Mouse (Mus musculus): Measurements from ENCODE around the gene Cxcl12.

Gene Cxcl12

DNA sequence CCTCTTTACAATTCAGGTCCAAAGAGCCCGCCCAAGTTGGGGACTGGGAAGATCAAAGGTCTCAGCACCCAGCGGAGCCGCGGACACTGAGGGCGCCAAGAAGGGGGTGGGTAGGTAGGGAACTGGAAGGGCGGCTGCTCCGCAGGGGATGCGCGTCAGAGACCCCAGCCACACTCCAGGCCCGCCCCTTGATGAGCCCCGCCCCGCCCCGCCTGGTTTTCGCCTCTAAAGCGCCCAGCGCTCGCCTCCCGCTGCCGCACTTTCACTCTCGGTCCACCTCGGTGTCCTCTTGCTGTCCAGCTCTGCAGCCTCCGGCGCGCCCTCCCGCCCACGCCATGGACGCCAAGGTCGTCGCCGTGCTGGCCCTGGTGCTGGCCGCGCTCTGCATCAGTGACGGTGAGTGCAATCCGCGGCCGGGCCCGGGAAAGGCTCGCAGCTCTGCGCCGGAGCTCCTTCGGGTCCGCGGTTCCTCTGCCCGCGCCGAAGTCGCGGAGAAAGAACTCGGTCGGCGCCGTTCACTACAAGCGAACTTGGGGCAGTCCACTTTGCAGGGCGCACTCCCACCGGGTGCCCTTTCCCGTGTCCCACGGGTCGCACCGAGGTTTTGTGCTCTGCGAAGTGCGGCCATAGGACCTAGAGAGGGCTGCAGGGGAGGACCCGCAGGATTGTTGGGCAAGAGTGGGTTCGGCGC lies at the start of gene Cxcl12:
Gene Cxcl12, plus strand, starts transcription at position 215 of the 691 bp plus-strand sequence.
- DNase-seq, result peak; percentile 87

- DNase-seq, result no peak
Observed at GRCm38 (mm10) chr6:117122074-117122473, 46.3 kb upstream of the Cxcl12 start.

- DNase-seq, result no peak
Observed at GRCm38 (mm10) chr6:117126356-117126755, 42.0 kb upstream of the Cxcl12 start.

DNA sequence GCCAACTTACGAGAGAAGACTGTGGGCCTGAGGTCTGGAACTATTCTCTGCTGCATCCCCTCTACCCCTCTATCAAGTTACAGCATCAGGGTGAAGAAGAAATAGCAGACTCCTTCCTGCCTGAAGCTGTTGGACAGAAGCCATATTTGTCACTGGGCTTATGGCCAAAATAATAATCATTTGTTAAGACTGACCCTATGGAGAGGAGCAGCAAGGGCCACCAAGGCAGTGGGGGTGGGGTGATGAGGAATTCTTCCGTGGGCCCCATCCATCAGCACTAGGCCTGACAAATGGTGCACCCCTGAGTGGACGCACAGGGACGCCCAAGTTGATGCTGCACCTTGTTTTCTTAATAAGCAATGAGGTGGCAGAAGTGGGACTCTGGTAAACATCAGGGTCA lies 38.9 kb upstream of the Cxcl12 start:
- peak; percentile 33 for DNase-seq

DNA sequence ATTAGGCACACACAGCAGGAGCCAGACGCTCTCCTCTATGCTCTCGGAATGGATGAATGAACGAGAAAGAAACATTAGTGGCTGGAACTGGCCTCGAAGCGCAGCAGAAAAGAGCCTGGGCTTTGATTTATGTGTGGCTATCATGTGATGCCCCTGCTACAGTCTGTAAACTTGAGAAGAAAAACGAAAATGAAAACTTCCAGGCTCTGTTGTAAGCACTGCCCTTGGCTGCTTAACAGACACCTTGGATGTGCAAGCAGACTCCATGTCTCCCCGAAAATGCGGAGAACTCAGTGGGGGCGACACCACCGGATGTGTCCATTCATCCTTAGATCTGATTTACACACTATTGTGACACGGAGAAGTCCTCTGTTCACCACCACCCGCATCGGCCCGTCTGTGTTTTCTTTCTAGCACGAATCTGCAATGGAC lies 37.6 kb upstream of the Cxcl12 start:
- DNase-seq, result peak; percentile 44

DNA sequence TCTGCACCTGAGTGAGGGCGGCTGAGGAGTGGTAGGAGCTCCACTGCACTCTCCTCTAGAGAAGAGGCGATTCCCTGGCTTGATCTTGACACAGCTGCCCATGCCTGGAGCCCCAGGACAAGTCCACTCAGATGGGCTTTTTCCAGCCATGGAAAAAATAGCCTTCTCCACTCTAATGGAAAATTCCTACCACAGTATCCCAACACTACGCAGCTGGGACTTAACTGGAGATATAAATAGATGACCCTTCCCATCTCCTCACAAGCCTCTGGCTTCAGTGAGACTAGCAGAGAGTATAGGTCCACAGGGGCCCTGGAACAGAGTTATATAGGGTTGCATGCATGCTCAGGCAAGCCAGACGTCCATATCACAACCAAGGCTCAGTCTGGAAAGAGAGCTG lies 33.8 kb upstream of the Cxcl12 start:
- DNase-seq, result peak; percentile 23

- no peak for DNase-seq
Observed at GRCm38 (mm10) chr6:117137735-117138134, 30.6 kb upstream of the Cxcl12 start.

DNA sequence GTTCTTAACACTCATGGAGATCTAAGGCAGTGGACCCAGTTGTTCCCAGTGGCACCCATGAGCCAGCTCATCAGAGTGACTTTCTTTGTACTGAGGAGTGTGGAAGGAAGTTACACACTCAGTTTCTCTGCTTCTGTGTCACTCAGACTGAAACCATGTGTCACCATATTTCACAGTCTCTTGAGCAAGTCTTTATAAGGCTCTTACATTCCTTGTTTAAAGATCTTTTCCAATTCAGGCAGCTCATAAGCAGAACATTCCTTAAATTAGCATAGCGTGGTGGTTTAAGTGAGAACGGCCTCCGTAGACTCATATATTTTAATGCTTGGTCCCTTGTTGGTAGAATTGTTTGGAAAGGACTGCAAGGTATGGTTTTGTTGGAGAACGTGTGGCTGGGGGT lies 27.4 kb upstream of the Cxcl12 start:
- DNase-seq, result no peak

GRCm38 (mm10) chr6:117146951-117147350 lies 21.4 kb upstream of the Cxcl12 start:
- no peak for DNase-seq

DNA sequence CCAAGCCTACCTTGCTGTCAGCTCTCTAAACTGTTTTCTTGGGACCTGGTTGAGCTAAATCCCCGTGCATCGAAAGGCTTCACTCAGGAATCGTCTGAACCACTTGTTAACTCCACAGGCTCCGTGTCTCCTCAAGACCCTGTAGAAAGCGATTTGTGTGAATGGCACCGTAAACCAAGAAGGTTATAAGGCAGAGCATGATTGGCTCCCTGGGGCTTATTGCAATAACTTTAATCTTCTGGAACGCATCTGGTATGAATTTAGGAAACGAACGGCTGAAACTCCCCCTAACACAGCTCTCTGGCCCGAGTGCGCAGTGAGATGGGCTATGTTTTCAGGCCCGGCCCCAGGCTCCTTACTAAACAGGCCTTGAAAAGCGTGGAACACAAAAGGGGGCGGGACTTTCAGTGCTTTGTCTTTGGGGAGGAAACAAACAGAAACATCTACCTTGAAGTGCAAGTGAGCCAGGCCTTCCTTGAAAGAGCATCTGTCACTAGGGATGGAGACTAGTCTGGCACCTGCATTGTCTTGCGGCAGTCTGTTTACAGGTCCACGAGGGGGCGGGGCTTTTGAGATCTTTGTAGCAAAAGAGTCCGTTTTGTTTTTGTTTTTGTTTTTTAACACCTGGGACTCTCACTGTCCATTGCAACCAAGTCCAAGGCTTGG lies 16.7 kb upstream of the Cxcl12 start:
- DNase-seq, result no peak

GRCm38 (mm10) chr6:117153046-117153445 lies 15.3 kb upstream of the Cxcl12 start:
- no peak for DNase-seq

DNA sequence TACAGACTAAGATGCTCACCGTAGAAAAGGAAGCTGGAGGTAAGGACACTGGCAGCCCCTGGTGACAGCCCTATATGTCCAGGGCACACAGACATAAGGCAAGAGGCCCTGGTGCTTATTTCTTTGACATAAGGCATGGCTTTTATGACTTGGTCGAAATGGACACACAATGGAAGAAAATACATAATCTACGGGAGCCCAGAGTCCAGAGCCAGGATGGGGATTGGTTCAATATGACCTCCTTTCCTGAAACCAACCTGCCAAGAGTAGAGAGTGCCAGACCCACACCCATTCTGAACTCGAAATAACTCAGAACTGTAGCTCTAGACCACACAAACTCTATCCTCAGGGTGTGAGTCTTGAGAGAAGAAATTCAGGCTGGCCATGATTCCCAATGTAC lies 11.5 kb upstream of the Cxcl12 start:
- no peak for DNase-seq

GRCm38 (mm10) chr6:117159710-117160690 lies 8.3 kb upstream of the Cxcl12 start:
- peak; percentile 57 for DNase-seq

GRCm38 (mm10) chr6:117163486-117163885 lies 4.8 kb upstream of the Cxcl12 start:
- DNase-seq, result no peak

- DNase-seq, result peak; percentile 94
Observed at GRCm38 (mm10) chr6:117166581-117167425, 1.5 kb upstream of the Cxcl12 start.

DNA sequence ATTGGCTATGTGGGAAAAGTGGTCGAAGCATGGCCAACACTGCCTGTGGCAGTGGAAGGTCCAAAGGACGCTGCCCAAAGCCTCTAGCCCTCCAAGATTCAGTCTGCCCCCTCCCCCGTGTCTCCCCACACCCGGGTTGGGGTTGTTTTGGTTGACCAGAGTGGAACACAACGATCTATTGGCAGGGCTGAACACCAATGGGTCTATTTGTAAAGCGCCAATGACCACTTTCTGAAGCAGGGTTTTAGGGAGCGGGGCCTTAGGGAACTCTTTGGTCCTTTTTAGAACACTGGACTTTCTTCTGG lies 957 bp upstream of the Cxcl12 start:
- no peak for DNase-seq

- peak; percentile 52 for DNase-seq
Observed at GRCm38 (mm10) chr6:117169051-117169909, 945 bp downstream of the Cxcl12 start.

- no peak for DNase-seq
Observed at GRCm38 (mm10) chr6:117169910-117170747, 1.8 kb downstream of the Cxcl12 start.

DNA sequence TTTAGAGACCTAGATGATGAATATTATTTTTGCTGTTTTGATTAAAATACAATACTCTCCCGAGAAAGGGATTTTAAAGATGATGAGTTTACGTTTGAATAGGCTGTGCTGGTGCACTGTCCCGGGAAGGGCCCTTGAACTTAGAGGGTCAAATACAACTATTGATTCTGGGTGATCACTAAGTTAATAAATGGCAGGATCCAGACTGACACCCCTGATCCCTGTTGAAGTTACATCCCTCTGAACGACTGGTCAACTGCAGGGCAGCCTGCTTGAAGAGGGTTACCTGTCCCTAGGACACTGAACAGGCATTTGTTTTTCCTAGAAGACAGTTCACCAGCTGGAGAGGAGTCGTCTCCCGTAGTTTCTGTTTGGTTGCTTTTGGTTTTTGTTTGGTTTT lies 4.0 kb downstream of the Cxcl12 start:
- DNase-seq, result no peak

GRCm38 (mm10) chr6:117173876-117174275 lies 5.5 kb downstream of the Cxcl12 start:
- peak; percentile 84 for DNase-seq
